Mouse (Mus musculus): ENCODE data around the gene Ccl21a. TPM values are rescaled to one million over a fixed set of nuclear protein-coding genes. Genes with fewer than 3 reads are reported as not detected.
"Not testable (repeated sequence)": the region's sequence is repeated elsewhere in the genome, so short reads cannot be mapped to it uniquely, and the experiment has no call there.

Gene Ccl21a
- 79.4 and 95.3 TPM in 2 replicates for polyA plus RNA-seq (2012; rRNA removed)

- not testable (repeated sequence) for DNase-seq (ENCODE audit: low read depth)
Observed at GRCm38 (mm10) chr4:42773893-42774292, at the start of gene Ccl21a. Gene Ccl21a (minus strand): TSS chr4:42773993.

- not testable (repeated sequence) for DNase-seq (ENCODE audit: low read depth)
Observed at GRCm38 (mm10) chr4:42756477-42756876, 17.3 kb downstream of the Ccl21a start, which contains the start of gene Ccl19. Gene Ccl19 (minus strand): TSS chr4:42756577.

- not testable (repeated sequence) for DNase-seq (ENCODE audit: low read depth)
Observed at GRCm38 (mm10) chr4:42735245-42735644, 38.5 kb downstream of the Ccl21a start, which contains the start of gene 4930578G10Rik. Gene 4930578G10Rik (plus strand): TSS chr4:42735545.

Other genes with a start within 250 kb of the Ccl21a start
- 0.19 TPM in 1 of 2 replicates, not detected in the other for gene Fam205a2, start 245.8 kb downstream of the Ccl21a start, polyA plus RNA-seq (2012; rRNA removed)
- not detected in 2 replicates for gene Gm10591, start 161.8 kb downstream of the Ccl21a start, polyA plus RNA-seq (2012; rRNA removed)
- gene Gm2564, start 144.3 kb downstream of the Ccl21a start, polyA plus RNA-seq (2012; rRNA removed), result 5.1 and 6.7 TPM in 2 replicates
- gene Ccl27b, start 118.7 kb downstream of the Ccl21a start, polyA plus RNA-seq (2012; rRNA removed), result not detected in 2 replicates
- 0.71 and 0.84 TPM in 2 replicates for gene Il11ra2, start 112.1 kb downstream of the Ccl21a start, polyA plus RNA-seq (2012; rRNA removed)
- not detected in 2 replicates for gene 4930578G10Rik, start 38.4 kb downstream of the Ccl21a start, polyA plus RNA-seq (2012; rRNA removed)
- gene Ccl19, start 17.4 kb downstream of the Ccl21a start, polyA plus RNA-seq (2012; rRNA removed), result 17.8 and 20.5 TPM in 2 replicates
- 0.04 TPM in 2 replicates for gene Fam205a1, start 79.9 kb upstream of the Ccl21a start, polyA plus RNA-seq (2012; rRNA removed)
- 0.03 and 0.04 TPM in 2 replicates for gene Gm12394, start 82.8 kb upstream of the Ccl21a start, polyA plus RNA-seq (2012; rRNA removed)
- 0.54 and 0.86 TPM in 2 replicates for gene Fam205c, start 100.2 kb upstream of the Ccl21a start, polyA plus RNA-seq (2012; rRNA removed)
- 0.94 and 1.6 TPM in 2 replicates for gene Phf24, start 142.7 kb upstream of the Ccl21a start, polyA plus RNA-seq (2012; rRNA removed)
- gene Dnajb5, start 175.8 kb upstream of the Ccl21a start, polyA plus RNA-seq (2012; rRNA removed), result 11.1 and 12.7 TPM in 2 replicates
- gene 1700022I11Rik, start 195.6 kb upstream of the Ccl21a start, polyA plus RNA-seq (2012; rRNA removed), result 0.22 TPM in 1 of 2 replicates, not detected in the other
- gene Vcp, start 226.5 kb upstream of the Ccl21a start, polyA plus RNA-seq (2012; rRNA removed), result 142 and 179 TPM in 2 replicates
- gene Fancg, start 236.5 kb upstream of the Ccl21a start, polyA plus RNA-seq (2012; rRNA removed), result 10.8 and 13.5 TPM in 2 replicates